Mouse (Mus musculus): ENCODE measurements around the gene Sertad3. TPM values are rescaled to one million over a fixed set of nuclear protein-coding genes. Genes with fewer than 3 reads are reported as not detected.

Gene Sertad3
- polyA plus RNA-seq, 1 experiment from 2014 or later: 19.4 TPM

DNA sequence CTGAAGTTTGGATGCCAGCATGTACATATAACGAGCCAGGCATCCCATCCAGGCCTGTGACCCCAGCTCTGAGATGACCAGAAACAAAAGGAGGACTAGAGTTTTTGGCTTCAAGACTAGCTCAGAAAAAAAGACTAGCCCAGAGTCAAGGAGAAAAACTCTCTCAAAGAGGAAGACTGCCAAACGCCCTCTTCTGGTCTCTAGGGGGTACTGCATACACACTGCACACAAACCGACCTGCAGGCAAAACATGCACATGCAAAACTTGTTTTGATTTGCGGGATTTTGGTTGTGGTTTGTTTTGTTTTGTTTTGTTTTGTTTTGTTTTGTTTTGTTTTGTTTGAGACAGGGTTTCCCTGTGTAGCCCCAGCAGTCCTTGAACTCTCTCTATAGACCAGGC lies 33.6 kb upstream of the Sertad3 start:
- no peaks in the 10 kb centered on the region for H3K4me1 ChIP-seq (ENCODE audit: control insufficient read depth in 2 of 2, insufficient read depth in 2 of 2, low read length in 2 of 2)
- H3K4me2 ChIP-seq (ENCODE audit: low read length): no peak overlapping the region
- H3K36me3 ChIP-seq (ENCODE audit: control insufficient read depth, insufficient read depth, low read length): no peaks in the 10 kb centered on the region
- no peak overlapping the region for H3K27ac ChIP-seq (replicated peaks in 1 of 2; ENCODE audit: control insufficient read depth in 1 of 2, insufficient read depth in 1 of 2, low read depth in 2 of 2, low read length in 2 of 2)
- H3K4me3 ChIP-seq (ENCODE audit: control insufficient read depth in 1 of 2, insufficient read depth in 1 of 2, low read depth in 1 of 2, low read length in 2 of 2): no peak overlapping the region
- 0 out of 2 replicates have a peak, but pooled peaks cover 2% of the 10 kb centered on the region for H3K9me3 ChIP-seq (ENCODE audit: control insufficient read depth, low read length)
- no peak overlapping the region for H3K9ac ChIP-seq (ENCODE audit: low read length)
- peaks cover 7% of the 10 kb centered on the region for H3K27me3 ChIP-seq (ENCODE audit: control insufficient read depth, insufficient read depth, low read length)
- 80% methylated on average over 4 of the region's 4 CpGs for WGBS
- ATAC-seq (ENCODE audit: insufficient number of reproducible peaks, insufficient read depth, low FRiP score, low read depth): no peak

DNA sequence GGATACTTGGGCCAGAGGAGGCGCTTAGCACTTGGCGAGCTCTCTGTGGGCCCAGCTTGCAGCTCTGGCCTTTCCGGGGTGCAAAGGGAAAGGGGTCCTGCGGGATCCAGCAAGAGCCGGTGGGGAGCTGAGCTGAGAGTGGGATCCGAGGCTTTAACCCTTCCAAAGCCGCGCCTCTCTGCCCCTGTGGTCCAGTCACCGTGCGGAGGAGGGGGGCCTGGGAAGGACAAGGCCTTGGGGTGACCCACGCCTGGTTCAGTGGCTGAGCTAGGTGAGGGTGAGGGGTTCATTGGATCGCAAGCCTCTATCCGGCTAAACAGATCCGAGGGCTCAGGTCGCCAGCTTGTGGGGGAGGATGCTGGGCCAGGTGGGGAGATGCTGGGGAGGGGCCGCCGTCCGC lies 27.5 kb upstream of the Sertad3 start:
- Histone ChIP-seq H3K4me3 (ENCODE audit: control insufficient read depth in 1 of 2, insufficient read depth in 1 of 2, low read depth in 1 of 2, low read length in 2 of 2) (peak overlapping the region; percentile 32 to 48), H3K9ac (ENCODE audit: low read length) (peak overlapping the region; percentile 70), H3K36me3 (ENCODE audit: control insufficient read depth, insufficient read depth, low read length) (no peaks in the 10 kb centered on the region), H3K27ac (replicated peaks in 1 of 2; ENCODE audit: control insufficient read depth in 1 of 2, insufficient read depth in 1 of 2, low read depth in 2 of 2, low read length in 2 of 2) (no peak overlapping the region), H3K9me3 (ENCODE audit: control insufficient read depth, low read length) (no peaks in the 10 kb centered on the region), H3K4me1 (ENCODE audit: control insufficient read depth in 2 of 2, insufficient read depth in 2 of 2, low read length in 2 of 2) (peaks cover 5 to 23% of the 10 kb centered on the region in 2 experiments; a peak in 3 of 4 replicates), H3K4me2 (ENCODE audit: low read length) (peak overlapping the region; percentile 98), H3K27me3 (ENCODE audit: control insufficient read depth, insufficient read depth, low read length) (peaks cover 26% of the 10 kb centered on the region)
- no peak for ATAC-seq (ENCODE audit: insufficient number of reproducible peaks, insufficient read depth, low FRiP score, low read depth)
- WGBS: 8% methylated on average over 18 of the region's 18 CpGs

DNA sequence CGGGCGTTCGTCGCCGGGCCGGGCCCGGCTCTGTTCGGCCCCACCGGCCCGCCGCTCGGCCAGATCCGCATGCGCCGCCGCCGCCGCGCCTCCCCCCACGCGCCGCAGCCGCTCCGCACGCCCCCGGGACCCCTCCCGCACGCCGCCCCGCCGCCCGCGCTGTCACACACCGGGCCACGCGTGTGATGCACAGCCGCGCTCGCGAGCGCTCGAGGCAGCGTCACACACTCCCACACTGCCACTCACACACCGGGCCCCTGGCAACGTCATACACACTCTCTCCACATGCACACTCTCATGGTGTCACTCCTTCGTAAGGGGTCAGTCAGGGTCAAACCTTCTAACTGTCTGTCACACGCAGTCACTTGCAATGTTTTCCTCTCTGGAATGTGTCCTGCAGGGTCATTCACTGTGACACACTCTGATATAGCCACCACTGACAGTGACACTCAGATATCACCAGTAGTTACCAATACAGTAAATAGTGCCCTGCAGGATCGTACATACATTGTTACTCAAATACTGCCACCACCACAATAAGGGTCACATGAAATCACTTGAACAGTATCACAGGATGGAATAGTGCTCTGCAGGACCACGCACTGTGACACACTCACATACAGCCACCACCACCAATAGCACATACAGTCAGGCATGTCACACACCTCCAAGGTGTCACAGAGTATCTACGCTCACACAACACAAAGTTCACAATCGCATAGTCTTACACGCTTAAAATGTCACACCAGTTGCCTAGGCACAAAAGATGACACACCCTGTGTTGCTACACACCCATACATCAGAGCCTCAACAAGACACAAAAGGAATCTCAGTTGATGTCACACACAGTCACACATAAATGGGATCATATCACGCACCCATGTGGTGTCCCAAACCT lies 26.8 kb upstream of the Sertad3 start:
- ATAC-seq (ENCODE audit: insufficient number of reproducible peaks, insufficient read depth, low FRiP score, low read depth): no peak
- no peak overlapping the region for H3K27ac ChIP-seq (replicated peaks in 1 of 2; ENCODE audit: control insufficient read depth in 1 of 2, insufficient read depth in 1 of 2, low read depth in 2 of 2, low read length in 2 of 2)
- no peaks in the 10 kb centered on the region for H3K36me3 ChIP-seq (ENCODE audit: control insufficient read depth, insufficient read depth, low read length)
- H3K4me3 ChIP-seq (ENCODE audit: control insufficient read depth in 1 of 2, insufficient read depth in 1 of 2, low read depth in 1 of 2, low read length in 2 of 2): peak overlapping the region; percentile 32 to 66
- peak overlapping the region; percentile 70 for H3K9ac ChIP-seq (ENCODE audit: low read length)
- WGBS: 11% methylated on average over 34 of the region's 53 CpGs
- peaks cover 5 to 23% of the 10 kb centered on the region in 2 experiments; a peak in 3 of 4 replicates for H3K4me1 ChIP-seq (ENCODE audit: control insufficient read depth in 2 of 2, insufficient read depth in 2 of 2, low read length in 2 of 2)
- H3K9me3 ChIP-seq (ENCODE audit: control insufficient read depth, low read length): no peaks in the 10 kb centered on the region
- peak overlapping the region; percentile 98 for H3K4me2 ChIP-seq (ENCODE audit: low read length)
- H3K27me3 ChIP-seq (ENCODE audit: control insufficient read depth, insufficient read depth, low read length): peaks cover 26% of the 10 kb centered on the region

DNA sequence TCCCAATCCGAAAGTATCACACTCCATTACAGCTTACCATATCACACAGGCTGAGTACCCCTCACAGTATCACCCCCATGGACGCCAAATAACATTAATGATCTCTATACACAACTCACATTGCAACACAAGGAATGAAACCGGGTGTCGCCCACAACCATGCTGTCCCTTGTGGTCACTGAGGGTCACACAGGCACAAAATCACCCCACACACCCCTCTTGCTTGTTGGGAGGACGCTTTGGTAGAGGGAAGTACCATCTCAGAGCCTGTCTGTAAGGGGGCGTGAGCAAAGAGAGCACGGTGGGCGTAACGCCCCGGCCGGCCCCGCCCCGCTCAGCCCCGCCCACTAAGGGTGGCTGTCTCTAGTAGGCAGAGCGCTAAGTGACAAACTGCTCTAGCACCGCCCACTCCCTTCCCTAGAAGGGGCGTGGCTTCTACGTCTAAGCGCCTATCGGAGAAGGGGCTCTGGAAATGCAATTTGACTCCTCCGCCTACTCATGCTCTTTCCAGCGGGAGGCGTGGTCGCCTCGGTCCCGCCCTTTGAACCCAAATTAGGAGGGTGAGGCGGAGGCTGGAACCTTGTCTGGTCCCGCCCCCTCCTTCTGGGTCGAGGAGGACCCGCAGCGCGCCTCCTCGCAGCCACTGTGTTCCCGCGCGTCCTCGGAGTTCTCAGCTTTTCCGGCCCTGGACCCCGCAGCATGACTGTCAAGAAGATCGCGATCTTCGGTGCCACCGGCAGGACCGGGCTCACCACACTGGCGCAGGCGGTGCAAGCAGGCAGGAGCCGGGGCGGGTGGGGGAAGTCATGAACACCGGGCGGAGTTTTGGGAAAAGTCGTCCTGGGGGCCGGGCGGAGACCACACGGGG lies 25.9 kb upstream of the Sertad3 start, which contains the start of the genes Sptbn4 and Blvrb:
Gene Sptbn4, minus strand, starts transcription at position 268 of the 868 bp plus-strand sequence.
Gene Blvrb, plus strand, starts transcription at position 560 of the 868 bp plus-strand sequence.
- WGBS: 2% methylated on average over 53 of the region's 54 CpGs
- H3K27ac ChIP-seq (replicated peaks in 1 of 2; ENCODE audit: control insufficient read depth in 1 of 2, insufficient read depth in 1 of 2, low read depth in 2 of 2, low read length in 2 of 2): peak within 1 kb of the TSS; percentile 37 to 50; a peak in 2 of 4 replicates
- peaks cover 26% of the 10 kb centered on the region for H3K27me3 ChIP-seq (ENCODE audit: control insufficient read depth, insufficient read depth, low read length)
- H3K4me2 ChIP-seq (ENCODE audit: low read length): peak within 1 kb of the TSS; percentile 98
- no peaks in the 10 kb centered on the region for H3K36me3 ChIP-seq (ENCODE audit: control insufficient read depth, insufficient read depth, low read length)
- H3K4me1 ChIP-seq (ENCODE audit: control insufficient read depth in 2 of 2, insufficient read depth in 2 of 2, low read length in 2 of 2): peaks cover 5 to 23% of the 10 kb centered on the region in 2 experiments; a peak in 3 of 4 replicates
- peak within 1 kb of the TSS; percentile 78 for H3K9ac ChIP-seq (ENCODE audit: low read length)
- H3K9me3 ChIP-seq (ENCODE audit: control insufficient read depth, low read length): no peaks in the 10 kb centered on the region
- peak; percentile 95 for ATAC-seq (ENCODE audit: insufficient number of reproducible peaks, insufficient read depth, low FRiP score, low read depth)
- peak within 1 kb of the TSS; percentile 66 to 73 for H3K4me3 ChIP-seq (ENCODE audit: control insufficient read depth in 1 of 2, insufficient read depth in 1 of 2, low read depth in 1 of 2, low read length in 2 of 2)

DNA sequence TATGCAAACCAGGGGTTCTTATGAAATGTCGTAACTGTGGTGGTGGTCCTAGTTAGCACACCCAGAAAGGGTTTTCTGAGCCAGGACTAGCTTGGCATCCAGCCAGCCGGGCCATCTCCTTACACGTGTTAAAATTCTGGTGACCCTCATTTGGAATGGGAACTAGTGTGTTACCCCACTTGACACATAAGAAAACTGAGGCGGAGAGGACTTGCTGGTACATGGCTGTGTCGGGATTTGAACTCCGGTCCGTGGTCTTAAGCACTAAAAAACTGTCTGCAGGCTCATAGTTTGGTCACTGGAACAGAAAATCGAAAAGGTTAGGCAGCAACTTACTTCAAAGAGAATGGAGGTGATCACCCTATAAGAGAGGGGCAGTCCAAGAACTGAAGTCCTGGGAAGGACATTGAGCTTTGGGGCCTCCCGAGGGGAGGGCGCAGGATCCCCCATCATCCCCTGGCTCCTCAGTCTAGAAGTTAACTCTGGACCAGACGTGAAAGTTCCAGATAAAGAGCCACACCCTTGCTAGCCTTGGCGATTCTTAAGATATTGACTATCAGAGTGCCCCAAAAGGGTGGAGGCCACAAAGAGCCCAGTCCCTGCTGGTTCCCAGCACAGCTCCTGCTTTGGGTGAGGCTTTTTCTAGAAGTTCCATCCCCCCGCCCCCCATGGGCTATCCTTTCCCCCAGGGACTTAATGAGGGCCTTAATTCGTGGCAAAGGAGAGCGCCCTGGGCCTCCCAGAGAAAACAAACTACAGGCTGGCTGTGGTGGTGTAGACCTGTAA lies 25.0 kb upstream of the Sertad3 start:
- Histone ChIP-seq H3K4me1 (ENCODE audit: control insufficient read depth in 2 of 2, insufficient read depth in 2 of 2, low read length in 2 of 2) (peaks cover 5 to 23% of the 10 kb centered on the region in 2 experiments; a peak in 3 of 4 replicates), H3K27ac (replicated peaks in 1 of 2; ENCODE audit: control insufficient read depth in 1 of 2, insufficient read depth in 1 of 2, low read depth in 2 of 2, low read length in 2 of 2) (peak overlapping the region in 1 of 2 experiments; percentile 37; a peak in 1 of 4 replicates)
- ATAC-seq (ENCODE audit: insufficient number of reproducible peaks, insufficient read depth, low FRiP score, low read depth): no peak

DNA sequence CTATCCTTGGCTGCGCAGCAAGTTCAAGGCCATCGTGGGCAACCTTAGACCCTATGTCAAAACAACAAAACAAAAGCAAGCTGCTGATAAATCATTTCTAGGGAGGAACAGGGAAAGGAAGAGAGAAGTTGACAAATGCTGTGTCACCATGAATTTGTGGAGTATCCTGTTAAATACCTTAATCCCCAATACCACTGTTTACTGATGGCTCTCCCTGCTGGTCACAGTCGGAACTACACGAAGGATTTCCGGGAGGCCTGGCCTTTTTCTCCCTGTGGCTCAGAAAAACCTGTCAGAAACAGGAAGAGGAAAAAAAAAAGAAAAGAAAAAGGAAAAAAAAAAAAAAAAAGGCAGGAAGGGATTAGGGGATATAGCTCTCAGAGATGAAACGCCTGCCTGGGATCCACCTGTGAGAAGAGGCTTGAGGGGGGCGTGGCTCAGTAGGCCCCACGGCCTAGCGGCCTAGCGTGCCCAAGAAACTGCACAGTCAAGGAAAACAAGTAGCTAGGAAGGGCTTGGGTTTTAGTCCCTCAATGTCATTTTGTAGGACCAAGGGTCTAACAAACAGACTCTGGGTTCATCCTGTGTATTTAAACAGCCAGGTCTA lies 24.2 kb upstream of the Sertad3 start:
- Histone ChIP-seq H3K9me3 (ENCODE audit: control insufficient read depth, low read length) (no peaks in the 10 kb centered on the region), H3K27ac (replicated peaks in 1 of 2; ENCODE audit: control insufficient read depth in 1 of 2, insufficient read depth in 1 of 2, low read depth in 2 of 2, low read length in 2 of 2) (0 out of 4 replicates have a peak overlapping the region, but pooled peaks of 1 of the 2 experiments have one; percentile 6), H3K36me3 (ENCODE audit: control insufficient read depth, insufficient read depth, low read length) (no peaks in the 10 kb centered on the region), H3K4me1 (ENCODE audit: control insufficient read depth in 2 of 2, insufficient read depth in 2 of 2, low read length in 2 of 2) (peaks cover 5 to 23% of the 10 kb centered on the region in 2 experiments; a peak in 3 of 4 replicates), H3K4me3 (ENCODE audit: control insufficient read depth in 1 of 2, insufficient read depth in 1 of 2, low read depth in 1 of 2, low read length in 2 of 2) (no peak overlapping the region), H3K9ac (ENCODE audit: low read length) (no peak overlapping the region; the same call in 1 of the 2 replicates), H3K4me2 (ENCODE audit: low read length) (no peak overlapping the region; the same call in 1 of the 2 replicates), H3K27me3 (ENCODE audit: control insufficient read depth, insufficient read depth, low read length) (peaks cover 24% of the 10 kb centered on the region)
- 57% methylated on average over 10 of the region's 10 CpGs for WGBS
- ATAC-seq (ENCODE audit: insufficient number of reproducible peaks, insufficient read depth, low FRiP score, low read depth): no peak

More for the DNA sequence above, 25.0 kb upstream of the Sertad3 start:
- WGBS: 44% methylated on average over 15 of the region's 15 CpGs
- Histone ChIP-seq H3K27me3 (ENCODE audit: control insufficient read depth, insufficient read depth, low read length) (peaks cover 26% of the 10 kb centered on the region), H3K36me3 (ENCODE audit: control insufficient read depth, insufficient read depth, low read length) (no peaks in the 10 kb centered on the region), H3K4me2 (ENCODE audit: low read length) (peak overlapping the region; percentile 98), H3K9ac (ENCODE audit: low read length) (peak overlapping the region; percentile 78), H3K9me3 (ENCODE audit: control insufficient read depth, low read length) (no peaks in the 10 kb centered on the region), H3K4me3 (ENCODE audit: control insufficient read depth in 1 of 2, insufficient read depth in 1 of 2, low read depth in 1 of 2, low read length in 2 of 2) (peak overlapping the region; percentile 66 to 73)
